Mouse (Mus musculus) forebrain, embryonic 11.5 days (tissue): ENCODE results near the gene Tcte1. TPM values are rescaled to one million over a fixed set of nuclear protein-coding genes. Genes with fewer than 3 reads are reported as not detected.

Experiments used
- ATAC-seq: fragments of 200-750 bp; cut with Nextera tagmentation; replicated peaks from 2 replicates; pipeline ENCODE4 v1.8.0; 2017; ENCODE audit warnings: moderate TSS enrichment; ENCODE audit not compliant: low FRiP score
- DNase-seq: peaks from one replicate; pipeline ENCODE4 v3.0.0-alpha.2; 2017; ENCODE audit warnings: low spot score
- H3K27ac ChIP-seq: fragments of 300-500 bp; sonication (generic); 2 replicates; pipeline ENCODE4 v1.5.1; 2014; ENCODE audit warnings: low read depth, low read length
- H3K27me3 ChIP-seq: fragments of 300-500 bp; sonication (generic); 2 replicates; pipeline ENCODE4 v1.6.1; 2014; ENCODE audit warnings: mild to moderate bottlenecking, low read length, mixed read lengths; ENCODE audit not compliant: control insufficient read depth, insufficient read depth
- H3K36me3 ChIP-seq: fragments of 300-500 bp; sonication (generic); 2 replicates; pipeline ENCODE4 v1.6.1; 2014; ENCODE audit warnings: mild to moderate bottlenecking, low read length, moderate library complexity, mixed read lengths; ENCODE audit not compliant: control insufficient read depth, insufficient read depth
- H3K4me1 ChIP-seq: fragments of 300-500 bp; sonication (generic); replicated peaks from 2 replicates; pipeline ENCODE4 v1.6.1; 2014; ENCODE audit warnings: low read length, mixed read lengths; ENCODE audit not compliant: control insufficient read depth, insufficient read depth
- H3K4me2 ChIP-seq: fragments of 300-500 bp; sonication (generic); 2 replicates; pipeline ENCODE4 v1.6.1; 2014; ENCODE audit warnings: low read depth, mild to moderate bottlenecking, low read length, moderate library complexity, mixed read lengths; ENCODE audit not compliant: severe bottlenecking
- H3K4me3 ChIP-seq: fragments of 300-500 bp; sonication (generic); 2 replicates; pipeline ENCODE4 v1.5.1; 2014; ENCODE audit warnings: low read depth, low read length
- H3K9ac ChIP-seq: fragments of 300-500 bp; sonication (generic); 2 replicates; pipeline ENCODE4 v1.6.1; 2014; ENCODE audit warnings: low read length
- H3K9me3 ChIP-seq: fragments of 300-500 bp; sonication (generic); 2 replicates; pipeline ENCODE4 v1.6.1; 2016; ENCODE audit warnings: low read length, mixed read lengths; ENCODE audit not compliant: control insufficient read depth
- WGBS: fragments of 180-500 bp; shearing (Covaris S2); extraction: QIAGEN DNeasy Blood & Tissue Kit; methylation state at CpG from one replicate; pipeline ENCODE4 v1.1.7; 2014; 5-methylcytosine and 5-hydroxymethylcytosine counted together
- polyA plus RNA-seq: library from polyadenylated mRNA; unstranded; fragments of >200 nt; fragmentation: Nextera tagmentation; extraction: Ambion mirVana; gene quantifications from 2 replicates; pipeline ENCODE4 v1.2.1, GENCODE M21; 2014

The Tcte1 gene
- polyA plus RNA-seq, 1 experiment from 2014 or later, result 0.95 TPM

DNA sequence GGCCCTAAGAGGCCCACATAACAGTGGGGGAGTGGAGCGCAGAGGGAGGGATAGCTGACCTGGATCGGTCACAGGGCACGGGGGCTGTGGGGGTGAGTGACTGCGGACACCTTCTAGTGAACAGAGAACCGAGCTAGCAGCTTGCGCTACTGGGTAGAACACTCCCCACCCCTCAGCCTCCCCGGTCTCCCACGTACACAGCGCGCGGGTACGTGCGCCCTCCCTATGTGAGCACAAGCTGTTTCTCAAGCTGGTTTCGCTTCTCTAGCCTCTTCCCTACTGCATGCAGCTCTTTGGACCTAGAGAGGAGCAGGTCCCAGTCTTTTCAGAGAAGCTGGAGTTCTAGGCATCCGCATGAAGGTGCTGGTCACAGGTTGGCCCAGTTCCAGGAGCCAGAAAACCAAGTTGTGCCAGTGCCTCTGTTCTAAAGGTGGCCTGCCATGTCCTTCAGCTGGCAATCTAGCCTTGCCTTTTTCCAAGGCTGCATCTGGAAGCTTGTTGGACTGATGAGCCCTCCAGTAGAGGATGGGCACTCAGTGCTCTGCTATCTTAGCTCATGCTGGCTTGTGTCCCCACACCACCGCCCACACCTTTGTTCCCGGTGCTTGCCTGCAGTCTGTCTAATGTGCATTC is 51.0 kb downstream of the Tcte1 start:
- ATAC-seq (peak; percentile 40), DNase-seq (peak; percentile 81)
- no peaks in the 10 kb centered on the region for H3K27me3 ChIP-seq
- 2% methylated on average over 17 of the region's 17 CpGs for WGBS
- peak overlapping the region; percentile 67 for H3K4me2 ChIP-seq
- peak overlapping the region; percentile 99 for H3K9ac ChIP-seq
- H3K9me3 ChIP-seq, result no peaks in the 10 kb centered on the region
- H3K36me3 ChIP-seq, result peaks cover 20% of the 10 kb centered on the region
- peaks cover 4% of the 10 kb centered on the region; the same call in 1 of the 2 replicates for H3K4me1 ChIP-seq
- H3K27ac ChIP-seq, result peak overlapping the region; percentile 95
- peak overlapping the region; percentile 100 for H3K4me3 ChIP-seq

DNA sequence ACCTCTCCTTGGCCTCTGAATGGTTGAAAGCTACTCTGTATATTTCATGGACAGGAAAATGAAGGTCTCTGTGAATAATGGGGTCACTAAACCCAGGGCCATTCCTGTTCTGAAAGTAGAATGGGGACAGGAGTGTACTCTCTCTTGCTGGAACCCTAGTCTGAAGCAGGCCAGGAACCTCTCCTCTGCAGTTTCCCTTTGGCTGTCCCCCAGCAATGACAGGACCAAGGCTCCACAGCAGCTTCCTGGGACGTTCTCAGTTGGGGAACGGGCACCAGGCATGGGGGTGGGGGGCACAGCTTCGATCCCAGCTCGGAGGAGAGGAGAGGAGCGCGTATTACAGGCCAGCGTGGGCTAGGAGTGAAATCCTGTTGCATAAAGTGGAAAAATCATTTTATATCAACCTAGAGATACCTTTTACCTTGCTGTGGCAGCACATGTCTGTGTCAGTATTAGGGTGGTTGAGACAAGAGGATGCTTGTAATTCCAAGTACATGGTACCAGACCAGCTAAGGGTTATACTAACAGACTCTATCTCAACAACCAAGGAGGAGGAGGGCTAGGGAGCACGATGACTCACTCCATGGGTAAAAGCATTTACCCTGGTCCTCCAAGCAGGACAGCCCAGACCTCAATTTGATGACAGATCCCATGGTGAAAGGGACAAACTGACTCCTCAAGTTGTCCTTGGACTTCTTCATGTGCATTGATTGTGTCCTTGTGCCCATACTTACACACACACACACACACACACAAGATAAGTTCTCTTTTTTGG is 52.1 kb downstream of the Tcte1 start:
- H3K36me3 ChIP-seq, result peaks cover 11% of the 10 kb centered on the region; the same call in 1 of the 2 replicates
- ATAC-seq (no peak), DNase-seq (no peak)
- 90% methylated on average over 8 of the region's 8 CpGs for WGBS
- H3K4me3 ChIP-seq, result no peak overlapping the region
- peaks cover 2% of the 10 kb centered on the region; the same call in 1 of the 2 replicates for H3K4me1 ChIP-seq
- no peak overlapping the region; the same call in 1 of the 2 replicates for H3K9ac ChIP-seq
- H3K9me3 ChIP-seq, result no peaks in the 10 kb centered on the region
- no peaks in the 10 kb centered on the region for H3K27me3 ChIP-seq
- H3K27ac ChIP-seq, result no peak overlapping the region
- no peak overlapping the region for H3K4me2 ChIP-seq

GRCm38 (mm10) chr17:45578242-45578641 is 55.0 kb downstream of the Tcte1 start:
- 66% methylated on average over 5 of the region's 5 CpGs for WGBS
- Histone ChIP-seq H3K4me2 (no peak overlapping the region), H3K36me3 (no peaks in the 10 kb centered on the region), H3K4me3 (no peak overlapping the region), H3K27ac (no peak overlapping the region), H3K27me3 (no peaks in the 10 kb centered on the region), H3K9me3 (no peaks in the 10 kb centered on the region), H3K9ac (no peak overlapping the region), H3K4me1 (peaks cover 2% of the 10 kb centered on the region; the same call in 1 of the 2 replicates)
- no peak for DNase-seq
- no peak for ATAC-seq

GRCm38 (mm10) chr17:45578843-45579242 is 55.6 kb downstream of the Tcte1 start:
- Histone ChIP-seq H3K27ac (no peak overlapping the region), H3K4me1 (peaks cover 2% of the 10 kb centered on the region; the same call in 1 of the 2 replicates), H3K36me3 (no peaks in the 10 kb centered on the region), H3K9me3 (no peaks in the 10 kb centered on the region), H3K27me3 (no peaks in the 10 kb centered on the region), H3K4me2 (no peak overlapping the region), H3K4me3 (no peak overlapping the region), H3K9ac (no peak overlapping the region)
- DNase-seq, result no peak
- no peak for ATAC-seq
- WGBS, result 65% methylated on average over 7 of the region's 7 CpGs

DNA sequence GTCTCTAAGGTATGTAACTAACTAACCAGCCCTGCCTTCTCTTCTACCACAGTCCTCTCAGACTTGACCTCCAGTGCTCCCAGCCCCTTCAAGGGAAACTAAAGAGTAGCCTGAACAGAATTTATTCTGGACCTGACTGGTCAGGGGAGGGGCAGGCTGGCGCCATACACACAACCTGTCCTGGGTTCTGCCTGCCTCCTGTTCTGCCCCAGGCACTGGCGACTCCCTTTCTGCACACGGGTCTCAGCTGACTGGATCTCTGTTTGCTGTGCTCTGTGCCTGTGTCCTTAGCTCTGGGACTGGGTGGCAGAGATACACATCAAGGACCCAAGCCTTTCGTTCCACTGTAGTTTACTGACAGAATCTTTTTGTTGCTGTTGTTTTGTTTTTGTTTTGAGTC is 56.3 kb downstream of the Tcte1 start:
- Histone ChIP-seq H3K4me2 (no peak overlapping the region), H3K9me3 (no peaks in the 10 kb centered on the region), H3K9ac (no peak overlapping the region), H3K36me3 (no peaks in the 10 kb centered on the region), H3K27ac (no peak overlapping the region), H3K4me3 (no peak overlapping the region), H3K27me3 (no peaks in the 10 kb centered on the region), H3K4me1 (peaks cover 7% of the 10 kb centered on the region; the same call in 1 of the 2 replicates)
- DNase-seq, result no peak
- ATAC-seq, result no peak
- 77% methylated on average over 4 of the region's 4 CpGs for WGBS

- no peak for ATAC-seq
- Histone ChIP-seq H3K4me1 (peaks cover 7% of the 10 kb centered on the region; the same call in 1 of the 2 replicates), H3K9ac (no peak overlapping the region), H3K27me3 (no peaks in the 10 kb centered on the region), H3K9me3 (no peaks in the 10 kb centered on the region), H3K36me3 (no peaks in the 10 kb centered on the region), H3K4me2 (no peak overlapping the region), H3K27ac (0 out of 2 replicates have a peak overlapping the region, but pooled peaks have one; percentile 4), H3K4me3 (no peak overlapping the region)
- DNase-seq, result no peak
- WGBS, result 52% methylated on average over 12 of the region's 12 CpGs
Measured at GRCm38 (mm10) chr17:45580958-45581477, 57.8 kb downstream of the Tcte1 start.

DNA sequence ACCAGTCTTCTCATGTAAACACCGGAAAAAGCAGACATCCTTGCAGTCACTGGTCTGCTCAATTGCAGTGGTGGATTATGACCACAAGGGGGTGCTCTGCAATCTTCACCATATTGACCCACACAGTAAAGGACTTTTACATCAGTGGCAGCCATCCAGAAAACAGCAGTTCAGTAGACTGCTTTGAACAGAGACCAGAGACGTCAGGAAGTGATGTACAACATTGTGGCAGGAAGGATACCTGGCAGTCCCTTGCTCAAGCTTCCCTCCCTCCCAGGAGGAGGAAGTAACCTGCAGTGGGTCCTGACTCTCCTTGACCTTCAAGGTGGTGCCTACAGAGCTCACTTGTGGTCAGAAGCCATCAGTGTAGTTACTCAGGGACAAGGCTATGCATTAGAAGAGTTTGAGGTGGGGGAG is 58.3 kb downstream of the Tcte1 start:
- H3K9ac ChIP-seq, result no peak overlapping the region
- no peak overlapping the region for H3K27ac ChIP-seq
- H3K36me3 ChIP-seq, result no peaks in the 10 kb centered on the region
- no peak overlapping the region for H3K4me3 ChIP-seq
- H3K9me3 ChIP-seq, result no peaks in the 10 kb centered on the region
- H3K4me1 ChIP-seq, result peaks cover 7% of the 10 kb centered on the region; the same call in 1 of the 2 replicates
- peak; percentile 81 for DNase-seq
- no peaks in the 10 kb centered on the region for H3K27me3 ChIP-seq
- ATAC-seq, result no peak; the same call in 1 of the 2 replicates
- WGBS, result 16% methylated on average over 2 of the region's 2 CpGs
- no peak overlapping the region for H3K4me2 ChIP-seq

- Histone ChIP-seq H3K9ac (no peak overlapping the region), H3K4me1 (peaks cover 7% of the 10 kb centered on the region; the same call in 1 of the 2 replicates), H3K9me3 (no peaks in the 10 kb centered on the region), H3K27ac (no peak overlapping the region), H3K36me3 (no peaks in the 10 kb centered on the region), H3K27me3 (no peaks in the 10 kb centered on the region), H3K4me2 (no peak overlapping the region), H3K4me3 (no peak overlapping the region)
- ATAC-seq (no peak), DNase-seq (no peak)
- 90% methylated on average over 6 of the region's 6 CpGs for WGBS
Measured at GRCm38 (mm10) chr17:45582188-45582587, 59.0 kb downstream of the Tcte1 start.
